Mouse (Mus musculus) heart, postnatal 4 days (tissue): ENCODE data around the gene Ccdc42. TPM values are rescaled to one million over a fixed set of nuclear protein-coding genes. Genes with fewer than 3 reads are reported as not detected.

Experiments used
- DNase-seq: peaks from one replicate; pipeline ENCODE4 v3.0.0; 2021
- total RNA-seq, 2 experiments: library from RNA; stranded (reverse); gene quantifications; 2 replicates each; pipeline ENCODE4 v1.2.3; 2021

Gene Ccdc42
- under 1 TPM in 1 of 2 experiments, not detected in 1; 0.25 TPM for total RNA-seq

GRCm38 (mm10) chr11:68586721-68587120, at the start of gene Ccdc42:
Gene Ccdc42 (plus strand): TSS chr11:68587021.
- no peak for DNase-seq

GRCm38 (mm10) chr11:68539621-68540020, 47.2 kb upstream of the Ccdc42 start:
- DNase-seq = no peak

- DNase-seq = peak; percentile 77
These were observed 42.3 kb upstream of the Ccdc42 start for GRCm38 (mm10) chr11:68544554-68544953.

- no peak for DNase-seq
These were observed 41.6 kb upstream of the Ccdc42 start for GRCm38 (mm10) chr11:68545172-68545571.

- no peak for DNase-seq
These were observed 41.1 kb upstream of the Ccdc42 start for GRCm38 (mm10) chr11:68545682-68546222.

- DNase-seq = peak; percentile 36
These were observed 39.3 kb upstream of the Ccdc42 start for GRCm38 (mm10) chr11:68547484-68547883.

- DNase-seq = no peak
These were observed 37.2 kb upstream of the Ccdc42 start for GRCm38 (mm10) chr11:68549597-68549996.

DNA sequence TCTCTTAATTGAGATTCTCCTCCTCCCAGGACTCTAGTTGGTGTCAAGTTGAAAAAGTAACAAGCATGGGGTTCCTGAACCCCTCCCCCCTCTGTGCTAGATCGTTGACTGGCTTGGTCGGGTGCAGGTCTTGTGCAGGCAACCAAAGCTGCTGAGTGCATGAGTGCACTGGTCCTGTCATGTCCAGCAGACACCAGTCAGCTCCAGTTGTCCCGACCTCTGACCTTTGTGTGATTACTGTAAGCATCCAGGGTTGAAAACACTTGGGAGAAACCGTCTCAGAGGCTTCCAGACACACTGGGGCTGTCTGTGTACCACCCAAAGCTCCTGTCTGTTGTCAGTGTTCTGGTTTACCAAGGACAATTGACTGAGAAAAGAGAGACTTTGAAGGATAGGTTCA, 36.5 kb upstream of the Ccdc42 start:
- DNase-seq = no peak

- DNase-seq = peak; percentile 79
These were observed 32.8 kb upstream of the Ccdc42 start for GRCm38 (mm10) chr11:68553981-68554471.

GRCm38 (mm10) chr11:68555918-68556584, 30.8 kb upstream of the Ccdc42 start, which contains the start of gene Mfsd6l:
Gene Mfsd6l (plus strand): TSS chr11:68556186.
- DNase-seq = no peak

- no peak for DNase-seq
These were observed 27.3 kb upstream of the Ccdc42 start for GRCm38 (mm10) chr11:68559546-68559945.

DNA sequence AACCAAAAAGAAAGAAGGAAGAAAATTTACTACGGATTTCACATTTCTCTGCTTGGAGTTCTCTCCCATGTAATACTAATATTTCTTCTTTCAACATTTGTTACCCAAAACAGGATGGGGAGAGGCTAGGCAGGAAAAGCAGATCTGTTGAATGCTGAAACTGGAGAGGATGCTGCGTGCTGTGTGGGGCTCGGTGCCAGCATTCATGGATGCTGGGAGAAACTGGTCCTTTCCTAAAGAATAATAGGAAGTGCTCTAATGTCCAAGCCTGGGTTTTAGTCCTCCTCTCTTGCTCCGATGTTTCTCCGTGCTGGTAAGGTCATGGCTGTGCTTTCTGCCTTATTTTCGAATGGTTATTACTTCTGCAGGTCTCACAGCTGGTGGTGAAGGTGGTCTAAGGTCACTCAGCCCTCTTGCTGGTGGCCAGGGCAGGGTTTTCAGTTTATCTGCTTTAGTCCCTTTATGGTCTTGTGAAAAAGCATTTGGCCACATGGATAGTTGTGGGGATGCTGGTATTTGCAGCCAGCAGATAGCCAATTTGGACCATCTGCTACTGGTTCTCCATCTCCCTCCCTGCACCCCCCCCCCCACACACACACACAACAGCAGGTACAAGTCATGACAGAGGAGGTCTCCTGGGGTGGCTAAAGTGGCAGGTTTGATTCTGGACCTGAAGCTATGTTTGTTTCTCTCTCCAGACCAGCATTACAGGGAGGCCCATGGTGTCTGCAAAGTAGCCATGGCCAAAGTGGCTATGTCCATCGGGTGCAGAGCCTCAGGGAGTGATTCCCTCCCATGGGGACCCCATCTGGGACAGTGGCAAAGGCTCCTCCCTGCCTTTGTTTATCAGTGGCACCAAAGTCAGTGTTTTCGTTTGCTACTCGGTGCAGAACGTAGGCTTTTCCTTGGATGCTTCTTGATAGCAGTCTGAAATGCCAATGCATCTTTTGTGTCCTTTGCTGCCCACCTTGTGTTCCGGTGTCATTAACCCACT, 24.6 kb upstream of the Ccdc42 start:
- no peak for DNase-seq

DNA sequence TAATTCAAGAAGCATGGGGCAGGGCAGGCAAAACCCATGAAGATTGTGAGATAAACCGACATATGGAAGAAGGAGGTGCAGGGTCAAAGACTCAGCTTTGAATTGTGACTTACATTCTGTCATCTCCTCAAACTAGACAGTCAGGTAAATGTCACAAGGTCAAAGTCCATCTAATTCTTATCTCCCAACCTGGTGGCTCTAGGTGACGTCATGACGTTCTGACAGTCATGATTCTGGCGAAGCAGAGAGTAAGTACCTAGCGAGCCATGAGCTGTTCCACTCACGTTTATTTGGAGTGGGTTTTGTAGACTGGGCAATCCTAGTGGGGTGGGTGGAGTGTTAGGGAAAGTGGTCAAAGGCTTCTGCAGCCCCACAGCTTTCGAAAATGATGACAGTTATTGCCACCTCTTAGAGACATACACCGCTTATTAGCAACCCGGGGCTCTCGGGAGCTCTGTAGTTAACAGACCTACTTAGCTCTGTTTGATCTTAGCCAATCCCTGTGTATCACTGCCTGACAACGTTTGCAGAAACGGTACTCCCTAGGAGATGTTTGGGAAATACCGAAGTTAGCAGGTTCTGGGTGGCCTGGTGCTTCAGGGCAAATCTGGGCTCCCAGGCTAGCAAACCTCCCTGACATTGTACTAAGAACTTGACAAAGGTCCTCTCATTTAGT, 22.3 kb upstream of the Ccdc42 start:
- no peak for DNase-seq

DNA sequence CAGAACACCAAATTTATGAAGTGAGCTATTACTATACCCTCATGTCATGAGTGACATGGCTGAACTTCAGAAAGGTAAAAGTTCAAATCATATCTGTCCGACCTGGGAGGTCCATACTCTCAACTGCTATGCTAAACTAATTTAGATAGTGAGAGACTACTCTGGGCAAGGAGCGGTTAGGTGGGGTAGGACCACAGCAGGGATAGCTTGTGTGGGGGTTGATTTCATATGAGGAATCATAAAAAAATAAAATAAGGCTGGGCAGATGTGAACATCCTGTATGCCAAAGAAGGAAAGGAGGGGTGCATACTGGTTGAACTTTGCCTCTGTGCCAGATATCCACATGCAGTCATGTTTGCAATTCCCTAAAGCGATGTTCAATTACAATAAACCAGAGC, 21.8 kb upstream of the Ccdc42 start:
- no peak for DNase-seq

DNA sequence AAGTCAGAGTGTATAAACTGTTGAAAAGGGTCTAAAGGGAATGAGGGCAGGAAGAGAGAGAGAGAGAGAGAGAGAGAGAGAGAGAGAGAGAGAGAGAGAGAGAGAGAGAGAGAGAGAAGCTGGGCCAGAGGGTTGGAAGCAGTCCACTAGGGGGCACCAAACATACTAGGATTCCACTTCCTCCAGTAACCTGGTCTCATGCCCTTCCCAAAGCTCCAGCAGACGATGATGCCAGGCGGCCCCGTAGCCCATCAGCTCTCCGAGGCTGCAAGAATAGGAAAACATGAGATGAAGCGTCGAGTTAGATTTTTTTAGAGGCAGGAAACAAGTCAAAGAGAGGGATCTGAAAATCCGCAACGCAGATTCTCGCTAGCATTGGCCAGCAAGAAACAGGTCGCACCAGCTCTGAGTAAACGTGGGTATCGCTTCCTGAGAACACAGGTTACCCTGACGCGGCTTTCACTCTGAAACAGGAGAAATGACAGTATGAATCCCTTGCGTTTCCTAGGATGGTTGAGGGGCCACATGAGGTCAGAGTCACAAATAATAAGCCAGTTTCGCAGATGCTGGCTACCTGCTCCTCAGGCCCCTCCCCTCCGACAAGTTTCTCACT, 20.3 kb upstream of the Ccdc42 start:
- peak; percentile 85 for DNase-seq

DNA sequence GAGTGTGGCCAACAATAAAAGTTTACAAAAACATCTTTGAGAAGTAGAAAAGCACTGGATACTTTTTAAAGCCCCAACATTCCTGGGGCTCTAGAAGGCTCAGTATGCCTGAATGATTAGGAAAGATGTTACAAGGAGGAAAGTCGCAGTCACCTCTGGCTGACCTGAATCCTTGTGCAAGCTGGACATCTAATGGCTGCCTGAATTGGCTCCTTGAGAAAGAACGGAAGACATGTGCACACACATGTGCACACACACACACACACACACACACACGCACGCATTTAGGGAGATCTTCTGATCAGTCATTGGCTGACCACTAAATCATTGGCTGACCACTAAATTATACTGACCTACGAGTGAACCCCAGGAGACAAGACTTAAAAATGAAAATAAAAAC, 16.0 kb upstream of the Ccdc42 start:
- DNase-seq = no peak

DNA sequence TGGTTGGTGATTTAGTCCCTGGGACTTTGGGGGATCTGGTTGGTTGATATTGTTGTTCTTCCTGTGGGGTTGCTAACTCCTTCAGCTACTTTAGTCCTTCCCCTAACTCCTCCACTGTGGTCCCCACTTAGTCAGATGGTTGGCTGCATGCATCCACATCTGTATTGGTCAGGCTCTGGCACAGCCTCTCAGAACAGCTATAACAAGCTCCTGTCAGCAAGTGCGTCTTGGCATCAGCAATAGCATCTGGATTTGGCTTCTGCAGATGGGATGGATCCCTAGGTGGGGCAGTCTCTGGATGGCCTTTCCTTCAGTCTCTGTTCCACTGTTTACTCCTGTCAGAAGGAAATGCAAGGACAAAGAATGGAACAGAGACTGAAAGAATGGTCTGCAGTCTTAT, 9.7 kb upstream of the Ccdc42 start:
- no peak for DNase-seq

DNA sequence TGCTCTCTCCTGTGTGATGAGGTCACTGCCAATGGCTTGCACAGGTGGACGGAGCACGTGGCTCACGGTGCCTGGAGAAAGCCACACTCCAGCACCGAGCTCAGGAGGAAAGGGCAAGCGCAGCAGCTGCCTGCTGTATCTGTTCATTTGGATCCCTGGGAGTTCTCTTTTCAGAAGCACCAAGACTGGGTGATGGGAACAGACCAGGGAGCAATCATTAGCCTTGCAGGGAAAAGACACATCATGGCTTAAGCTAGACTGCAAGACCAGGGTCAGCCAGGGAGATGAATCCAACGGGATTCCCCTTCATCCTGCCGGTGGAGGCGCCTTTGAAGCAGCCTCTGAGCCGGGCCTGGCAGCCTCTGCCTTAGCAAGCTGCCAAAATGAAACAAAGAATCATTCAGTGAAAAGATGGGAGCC, 7.3 kb upstream of the Ccdc42 start:
- DNase-seq = peak; percentile 64

- DNase-seq = no peak
These were observed 6.3 kb upstream of the Ccdc42 start for GRCm38 (mm10) chr11:68580566-68580965.

DNA sequence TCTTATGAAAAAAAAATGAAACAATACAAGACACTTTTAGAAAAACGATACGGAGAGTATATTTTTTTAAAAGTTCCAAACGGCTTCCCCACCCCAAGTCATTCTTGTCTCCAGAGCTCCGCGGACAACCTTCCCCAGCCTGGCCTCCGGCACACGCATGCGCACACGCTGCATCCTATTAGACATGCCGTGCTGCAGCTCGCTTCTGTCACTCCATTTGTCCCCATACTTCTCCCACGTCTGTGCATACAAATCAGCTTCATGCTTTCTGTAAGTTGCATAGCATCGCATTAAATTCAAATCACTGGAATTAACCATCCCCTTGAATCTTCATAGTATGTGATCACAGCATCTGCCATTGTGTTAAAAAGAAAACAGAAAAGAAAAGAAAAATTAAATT, 3.6 kb upstream of the Ccdc42 start:
- DNase-seq = no peak

GRCm38 (mm10) chr11:68583906-68584480, 2.8 kb upstream of the Ccdc42 start:
- DNase-seq = peak; percentile 39

DNA sequence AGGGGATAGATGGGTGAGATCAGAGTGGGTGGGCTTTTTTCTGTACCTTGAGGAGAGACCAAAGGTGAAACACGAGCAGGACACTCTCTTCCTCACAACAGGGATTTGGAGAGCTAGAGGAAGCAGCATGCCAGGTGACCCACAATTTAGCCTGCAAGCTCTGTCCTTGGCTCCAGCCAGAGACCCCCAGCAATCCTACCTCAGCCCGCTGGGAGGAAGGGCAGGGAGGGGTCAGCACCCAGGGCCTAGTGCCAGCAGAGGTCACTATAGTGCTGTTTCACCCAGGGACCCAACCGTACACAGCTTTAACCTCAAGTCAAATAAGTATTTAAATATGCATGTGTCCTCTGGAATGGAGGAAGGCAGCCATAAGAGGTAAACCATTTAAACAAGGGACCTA, 931 bp upstream of the Ccdc42 start:
- DNase-seq = peak; percentile 66
